Mouse (Mus musculus) spleen, postnatal 0 days (tissue): Measurements from ENCODE around the gene Tma7. TPM values are rescaled to one million over a fixed set of nuclear protein-coding genes. Genes with fewer than 3 reads are reported as not detected.

Experiments
- polyA plus RNA-seq: library from polyadenylated mRNA; unstranded; fragments of >200 nt; fragmentation: Nextera tagmentation; extraction: Ambion mirVana; gene quantifications from 2 replicates; pipeline ENCODE4 v1.2.1, GENCODE M21; 2015

Tma7 gene
- polyA plus RNA-seq: 450 and 492 TPM in 2 replicates

GRCm38 (mm10) chr9:109082124-109082800 lies at the start of gene Tma7, which contains the start of gene Ccdc51:
Tma7 (minus strand) TSS chr9:109082587.
Ccdc51 (plus strand) TSS chr9:109082493.

DNA sequence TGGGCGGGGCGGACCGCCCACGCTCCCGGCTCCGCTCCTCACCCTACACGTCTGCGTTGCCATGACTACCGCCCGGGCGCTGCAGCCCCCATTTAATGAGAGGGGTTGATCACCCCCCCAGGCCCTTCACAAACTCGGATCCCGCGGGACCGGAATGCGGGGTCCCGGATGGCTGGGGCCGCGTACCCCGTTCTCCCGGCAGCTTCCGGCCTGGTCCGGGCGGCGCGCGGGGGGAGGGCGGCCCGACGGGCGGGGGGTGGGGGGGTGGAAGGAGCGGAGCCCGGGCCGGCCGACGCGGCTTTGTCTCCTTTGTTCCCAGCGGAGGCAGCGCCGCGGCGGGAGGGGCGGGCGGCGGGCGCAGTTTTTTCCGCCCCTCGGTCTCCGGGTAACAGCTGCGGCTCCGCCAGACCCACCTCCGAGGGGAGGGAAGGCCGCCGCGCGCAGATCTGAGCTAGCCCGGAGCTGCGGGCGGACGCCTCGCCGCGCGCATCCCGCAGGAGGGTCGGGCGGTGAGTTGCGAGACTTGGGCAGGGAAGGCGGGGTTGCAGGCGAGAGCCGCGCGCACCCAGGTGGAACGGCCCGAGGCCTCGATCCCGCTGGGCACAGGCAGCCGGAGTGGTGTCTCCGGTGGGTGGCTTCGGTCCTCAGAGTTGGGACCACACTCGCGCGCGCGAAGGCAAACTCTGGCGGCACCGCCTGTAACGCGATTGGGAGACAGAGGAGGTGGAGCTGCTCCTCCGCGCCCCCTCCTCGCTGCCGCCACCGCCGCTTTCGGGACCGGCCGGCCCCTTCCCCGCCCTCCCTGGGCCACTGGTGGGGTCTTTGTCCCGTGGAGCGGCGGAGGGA lies 13.0 kb upstream of the Tma7 start, which contains the start of gene Plxnb1:
Gene Plxnb1, plus strand, starts transcription at position 253 of the 846 bp plus-strand sequence.

DNA sequence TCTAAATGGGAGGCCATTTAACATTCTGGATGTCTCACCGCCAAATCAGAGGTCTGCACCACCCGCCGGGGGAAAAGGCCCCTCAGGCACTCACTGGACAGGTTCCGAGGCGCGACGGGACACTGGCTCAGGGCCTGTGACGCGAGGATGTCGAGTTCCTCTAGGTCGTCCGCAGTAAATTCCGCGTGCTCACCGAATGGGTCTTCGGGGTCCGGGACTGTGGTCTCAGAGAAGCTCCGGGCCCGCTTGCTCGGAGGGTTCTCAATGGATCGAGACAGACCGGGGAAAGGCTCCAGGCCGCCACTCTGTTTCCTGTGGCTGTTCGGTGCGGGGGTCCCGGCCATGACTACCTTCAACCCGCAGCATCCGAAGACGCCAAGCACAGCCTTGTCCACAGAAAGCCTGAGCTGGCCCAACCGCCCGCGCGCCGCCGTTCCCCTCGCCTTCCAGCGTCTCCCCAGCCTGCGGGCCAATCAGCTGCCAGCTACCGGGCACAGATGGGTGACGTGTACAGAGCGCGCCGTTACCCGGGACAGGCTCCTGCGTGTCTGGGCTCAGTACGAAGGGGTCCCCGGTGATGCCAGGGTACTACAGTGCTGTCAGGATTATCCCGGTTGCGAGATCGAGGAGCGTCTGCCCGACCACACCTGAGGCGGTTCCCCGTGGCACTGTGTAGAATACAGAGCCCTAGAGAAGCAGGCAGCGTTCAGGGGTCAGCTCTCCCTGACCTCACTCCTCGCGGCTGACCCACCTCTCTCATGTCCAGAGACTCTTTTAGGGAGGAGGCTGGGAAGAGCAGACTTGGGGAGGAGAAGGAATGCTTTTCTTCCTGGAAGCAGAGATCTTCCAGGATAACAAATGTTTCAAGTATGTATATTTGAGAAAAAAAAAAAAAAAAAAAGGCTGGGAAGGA lies 8.5 kb downstream of the Tma7 start, which contains the start of gene Atrip:
Gene Atrip, minus strand, starts transcription at position 464 of the 913 bp plus-strand sequence.

GRCm38 (mm10) chr9:109059136-109059903 lies 23.1 kb downstream of the Tma7 start, which contains the start of gene Trex1:
Trex1 (minus strand) TSS chr9:109059734.

GRCm38 (mm10) chr9:109038086-109038895 lies 44.1 kb downstream of the Tma7 start, which contains the start of gene Shisa5:
Shisa5 (plus strand) TSS chr9:109038565.

Other genes with a start within 250 kb of the Tma7 start
- 1.9 and 4.6 TPM in 2 replicates for gene Slc26a6, start 229.3 kb downstream of the Tma7 start, polyA plus RNA-seq
- gene Tmem89, start 168.0 kb downstream of the Tma7 start, polyA plus RNA-seq: not detected in 2 replicates
- gene Uqcrc1, start 146.0 kb downstream of the Tma7 start, polyA plus RNA-seq: 318 TPM in 2 replicates
- 10.7 and 13.9 TPM in 2 replicates for gene Col7a1, start 129.0 kb downstream of the Tma7 start, polyA plus RNA-seq
- gene Ucn2, start 96.6 kb downstream of the Tma7 start, polyA plus RNA-seq: 0.51 and 0.61 TPM in 2 replicates
- gene Pfkfb4, start 90.8 kb downstream of the Tma7 start, polyA plus RNA-seq: 13.6 and 15.3 TPM in 2 replicates
- 64.2 and 86.5 TPM in 2 replicates for gene Shisa5, start 44.0 kb downstream of the Tma7 start, polyA plus RNA-seq
- gene Trex1, start 22.9 kb downstream of the Tma7 start, polyA plus RNA-seq: 17.5 and 25.8 TPM in 2 replicates
- gene Atrip, start 8.5 kb downstream of the Tma7 start, polyA plus RNA-seq: 11.9 and 14.8 TPM in 2 replicates
- gene Ccdc51, start 94 bp downstream of the Tma7 start, polyA plus RNA-seq: 10.7 and 11.2 TPM in 2 replicates
- gene Plxnb1, start 12.8 kb upstream of the Tma7 start, polyA plus RNA-seq: 0.88 and 1.3 TPM in 2 replicates
- not detected in 2 replicates for gene Fbxw21, start 79.5 kb upstream of the Tma7 start, polyA plus RNA-seq
- gene Fbxw13, start 113.4 kb upstream of the Tma7 start, polyA plus RNA-seq: 0.10 TPM in 1 of 2 replicates, not detected in the other
- gene Fbxw20, start 152.2 kb upstream of the Tma7 start, polyA plus RNA-seq: not detected in 2 replicates
- not detected in 2 replicates for gene Fbxw14, start 205.1 kb upstream of the Tma7 start, polyA plus RNA-seq